Mouse (Mus musculus): ENCODE measurements at regions not wholly inside any gene's neighbourhood (a gene's known extent, or its start where the extent isn't known, plus 50 kb on each side); places are given as distances from the start of the nearest gene placed in this dataset.

- no peak for ATAC-seq (ENCODE audit: low FRiP score)
- DNase-seq (ENCODE audit: low spot score): no peak
- Histone ChIP-seq H3K36me3 (replicated peaks; ENCODE audit: control insufficient read depth, insufficient read depth) (no peaks in the 10 kb centered on the region), H3K9me3 (ENCODE audit: control insufficient read depth, low read length) (no peaks in the 10 kb centered on the region), H3K4me3 (replicated peaks; ENCODE audit: low read length) (no peak overlapping the region), H3K27ac (no peak overlapping the region), H3K4me2 (replicated peaks) (no peak overlapping the region), H3K27me3 (ENCODE audit: control insufficient read depth, insufficient read depth, low read length) (no peaks in the 10 kb centered on the region), H3K4me1 (replicated peaks; ENCODE audit: control insufficient read depth, insufficient read depth, low read length) (peaks cover 5% of the 10 kb centered on the region; the same call in 1 of the 2 replicates), H3K9ac (no peak overlapping the region)
- 75% methylated on average over 5 of the region's 5 CpGs for WGBS
These were observed 75.4 kb downstream of the Inhbb start for GRCm38 (mm10) chr1:119346634-119347155.

GRCm38 (mm10) chr1:119345115-119345791 is 76.8 kb downstream of the Inhbb start:
- Histone ChIP-seq H3K4me1 (replicated peaks; ENCODE audit: control insufficient read depth, insufficient read depth, low read length) (peaks cover 5% of the 10 kb centered on the region; the same call in 1 of the 2 replicates), H3K4me2 (replicated peaks) (no peak overlapping the region), H3K9ac (no peak overlapping the region), H3K36me3 (replicated peaks; ENCODE audit: control insufficient read depth, insufficient read depth) (no peaks in the 10 kb centered on the region), H3K27ac (no peak overlapping the region), H3K4me3 (replicated peaks; ENCODE audit: low read length) (no peak overlapping the region), H3K9me3 (ENCODE audit: control insufficient read depth, low read length) (no peaks in the 10 kb centered on the region), H3K27me3 (ENCODE audit: control insufficient read depth, insufficient read depth, low read length) (no peaks in the 10 kb centered on the region)
- ATAC-seq (ENCODE audit: low FRiP score) (peak; percentile 37; the same call in 1 of the 2 replicates), DNase-seq (ENCODE audit: low spot score) (no peak)
- 65% methylated on average over 7 of the region's 7 CpGs for WGBS

DNA sequence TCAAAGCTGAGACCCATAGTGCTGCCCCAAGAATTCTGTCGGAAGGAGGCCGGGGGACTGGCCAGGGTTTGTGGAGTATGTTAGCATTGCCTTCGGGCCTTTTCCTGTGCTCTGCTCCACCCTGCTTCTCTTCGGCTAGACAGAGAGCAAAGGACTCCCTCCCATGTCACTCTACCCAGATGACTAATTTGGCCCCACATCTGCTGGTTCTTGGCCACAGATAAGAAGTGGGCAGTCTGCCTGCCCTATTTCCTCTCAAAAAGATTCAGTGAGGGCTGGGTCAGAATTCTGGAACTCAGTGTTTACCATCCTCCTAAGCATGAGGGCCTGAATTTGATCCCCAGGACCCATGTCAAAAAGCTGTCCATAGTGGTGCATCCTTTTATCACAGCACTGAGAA is 78.0 kb downstream of the Inhbb start:
- Histone ChIP-seq H3K27ac (no peak overlapping the region), H3K27me3 (ENCODE audit: control insufficient read depth, insufficient read depth, low read length) (no peaks in the 10 kb centered on the region), H3K9ac (no peak overlapping the region), H3K9me3 (ENCODE audit: control insufficient read depth, low read length) (no peaks in the 10 kb centered on the region), H3K36me3 (replicated peaks; ENCODE audit: control insufficient read depth, insufficient read depth) (no peaks in the 10 kb centered on the region), H3K4me3 (replicated peaks; ENCODE audit: low read length) (no peak overlapping the region), H3K4me1 (replicated peaks; ENCODE audit: control insufficient read depth, insufficient read depth, low read length) (peaks cover 5% of the 10 kb centered on the region; the same call in 1 of the 2 replicates), H3K4me2 (replicated peaks) (no peak overlapping the region)
- 88% methylated on average over 4 of the region's 4 CpGs for WGBS
- DNase-seq (ENCODE audit: low spot score): no peak
- ATAC-seq (ENCODE audit: low FRiP score): no peak

- no peaks in the 10 kb centered on the region for H3K27me3 ChIP-seq (ENCODE audit: control insufficient read depth, insufficient read depth, low read length)
- no peak overlapping the region for H3K4me3 ChIP-seq (replicated peaks; ENCODE audit: low read length)
- no peak overlapping the region for H3K4me2 ChIP-seq (replicated peaks)
- no peak for DNase-seq (ENCODE audit: low spot score)
- H3K4me1 ChIP-seq (replicated peaks; ENCODE audit: control insufficient read depth, insufficient read depth, low read length): no peaks in the 10 kb centered on the region
- WGBS: 27% methylated on average over 13 of the region's 13 CpGs
- no peak overlapping the region for H3K27ac ChIP-seq
- no peak for ATAC-seq (ENCODE audit: low FRiP score)
- no peak overlapping the region for H3K9ac ChIP-seq
- no peaks in the 10 kb centered on the region for H3K9me3 ChIP-seq (ENCODE audit: control insufficient read depth, low read length)
- no peaks in the 10 kb centered on the region for H3K36me3 ChIP-seq (replicated peaks; ENCODE audit: control insufficient read depth, insufficient read depth)
These were observed 86.9 kb downstream of the Inhbb start for GRCm38 (mm10) chr1:119335171-119335570.

- ATAC-seq (ENCODE audit: low FRiP score): no peak
- DNase-seq (ENCODE audit: low spot score): no peak
- H3K9me3 ChIP-seq (ENCODE audit: control insufficient read depth, low read length): no peaks in the 10 kb centered on the region
- no peaks in the 10 kb centered on the region for H3K36me3 ChIP-seq (replicated peaks; ENCODE audit: control insufficient read depth, insufficient read depth)
- H3K27ac ChIP-seq: no peak overlapping the region
- H3K27me3 ChIP-seq (ENCODE audit: control insufficient read depth, insufficient read depth, low read length): no peaks in the 10 kb centered on the region
- WGBS: 69% methylated on average over 4 of the region's 4 CpGs
- H3K9ac ChIP-seq: no peak overlapping the region
- peaks cover 14% of the 10 kb centered on the region; the same call in 1 of the 2 replicates for H3K4me1 ChIP-seq (replicated peaks; ENCODE audit: control insufficient read depth, insufficient read depth, low read length)
- H3K4me3 ChIP-seq (replicated peaks; ENCODE audit: low read length): no peak overlapping the region
- no peak overlapping the region for H3K4me2 ChIP-seq (replicated peaks)
These were observed 91.2 kb downstream of the Inhbb start for GRCm38 (mm10) chr1:119330751-119331326.

DNA sequence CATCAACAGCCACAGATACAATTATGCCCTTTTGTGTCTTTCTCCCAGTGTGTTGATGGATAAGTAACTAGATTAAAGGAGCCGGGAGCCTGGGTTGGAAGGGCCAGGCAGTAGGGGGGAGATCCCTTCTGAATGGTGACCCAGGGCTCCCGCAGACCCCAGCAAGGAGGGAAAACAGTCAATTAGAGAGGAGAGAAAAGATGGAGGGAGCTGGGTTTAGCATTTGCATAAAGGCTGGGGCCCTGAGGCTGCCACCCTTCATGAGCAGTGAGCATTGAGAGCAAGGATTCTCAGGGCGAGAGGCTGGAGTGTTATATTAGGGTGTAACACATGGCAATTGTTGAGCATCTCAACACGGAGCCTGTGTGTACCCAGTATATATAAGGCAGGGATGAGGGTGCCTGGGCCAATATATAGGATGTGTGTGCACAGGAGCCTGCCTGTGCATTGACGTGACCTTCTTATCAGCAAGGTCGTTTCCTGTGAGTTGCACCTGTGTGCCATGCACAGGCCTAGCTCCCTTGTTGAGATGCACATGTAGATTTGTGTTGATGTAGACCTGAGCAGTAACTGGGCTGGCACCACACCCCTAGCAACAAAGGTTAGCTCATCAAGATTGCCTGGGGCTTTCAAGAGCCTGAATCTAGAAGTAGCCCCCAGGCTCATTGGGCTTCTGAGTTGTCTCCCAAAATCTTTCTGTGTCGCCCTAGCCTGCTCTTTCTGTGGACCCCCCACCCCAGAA is 92.2 kb downstream of the Inhbb start:
- no peaks in the 10 kb centered on the region for H3K9me3 ChIP-seq (ENCODE audit: control insufficient read depth, low read length)
- DNase-seq (ENCODE audit: low spot score): peak; percentile 25
- ATAC-seq (ENCODE audit: low FRiP score): peak; percentile 38; the same call in 1 of the 2 replicates

GRCm38 (mm10) chr1:119328921-119329692 is 92.9 kb downstream of the Inhbb start:
- no peak overlapping the region for H3K4me3 ChIP-seq (replicated peaks; ENCODE audit: low read length)
- 4% methylated on average over 15 of the region's 15 CpGs for WGBS
- ATAC-seq (ENCODE audit: low FRiP score) (peak; percentile 90), DNase-seq (ENCODE audit: low spot score) (peak; percentile 71)
- no peaks in the 10 kb centered on the region for H3K9me3 ChIP-seq (ENCODE audit: control insufficient read depth, low read length)
- no peak overlapping the region for H3K4me2 ChIP-seq (replicated peaks)
- H3K4me1 ChIP-seq (replicated peaks; ENCODE audit: control insufficient read depth, insufficient read depth, low read length): peaks cover 14% of the 10 kb centered on the region; the same call in 1 of the 2 replicates
- peak overlapping the region; percentile 34; the same call in 1 of the 2 replicates for H3K9ac ChIP-seq
- H3K27ac ChIP-seq: peak overlapping the region; percentile 78
- H3K36me3 ChIP-seq (replicated peaks; ENCODE audit: control insufficient read depth, insufficient read depth): no peaks in the 10 kb centered on the region
- no peaks in the 10 kb centered on the region for H3K27me3 ChIP-seq (ENCODE audit: control insufficient read depth, insufficient read depth, low read length)

More for the DNA sequence above, 92.2 kb downstream of the Inhbb start:
- H3K27ac ChIP-seq: peak overlapping the region; percentile 78; the same call in 1 of the 2 replicates
- WGBS: 35% methylated on average over 7 of the region's 7 CpGs
- H3K9ac ChIP-seq: no peak overlapping the region
- H3K36me3 ChIP-seq (replicated peaks; ENCODE audit: control insufficient read depth, insufficient read depth): no peaks in the 10 kb centered on the region
- no peaks in the 10 kb centered on the region for H3K27me3 ChIP-seq (ENCODE audit: control insufficient read depth, insufficient read depth, low read length)
- H3K4me3 ChIP-seq (replicated peaks; ENCODE audit: low read length): no peak overlapping the region
- no peak overlapping the region for H3K4me2 ChIP-seq (replicated peaks)
- H3K4me1 ChIP-seq (replicated peaks; ENCODE audit: control insufficient read depth, insufficient read depth, low read length): peaks cover 14% of the 10 kb centered on the region; the same call in 1 of the 2 replicates

DNA sequence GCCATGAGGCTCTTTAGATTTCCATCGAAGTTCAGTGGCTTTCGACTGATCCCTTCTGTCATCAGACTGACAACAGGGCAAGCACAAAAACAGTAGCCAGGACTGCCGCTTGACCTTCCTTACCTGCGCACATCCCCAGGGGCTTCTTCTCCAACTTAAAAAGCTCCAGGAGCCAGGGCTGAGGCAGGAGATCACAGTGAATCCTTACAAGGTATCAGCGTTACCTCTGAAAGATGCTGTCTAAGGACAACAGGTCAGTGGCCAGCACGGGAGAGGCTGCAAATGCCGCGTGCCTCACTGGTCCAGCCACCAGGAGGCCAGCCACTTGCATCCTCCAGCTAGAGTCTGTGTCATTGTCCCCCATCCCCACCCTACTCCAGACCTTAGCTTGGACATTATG is 97.5 kb downstream of the Inhbb start:
- Histone ChIP-seq H3K27me3 (ENCODE audit: control insufficient read depth, insufficient read depth, low read length) (no peaks in the 10 kb centered on the region), H3K27ac (no peak overlapping the region), H3K4me2 (replicated peaks) (no peak overlapping the region), H3K4me1 (replicated peaks; ENCODE audit: control insufficient read depth, insufficient read depth, low read length) (peaks cover 9% of the 10 kb centered on the region; the same call in 1 of the 2 replicates), H3K4me3 (replicated peaks; ENCODE audit: low read length) (no peak overlapping the region), H3K36me3 (replicated peaks; ENCODE audit: control insufficient read depth, insufficient read depth) (no peaks in the 10 kb centered on the region), H3K9me3 (ENCODE audit: control insufficient read depth, low read length) (no peaks in the 10 kb centered on the region), H3K9ac (no peak overlapping the region)
- ATAC-seq (ENCODE audit: low FRiP score) (no peak), DNase-seq (ENCODE audit: low spot score) (no peak)
- 76% methylated on average over 8 of the region's 8 CpGs for WGBS

Data from hindbrain, embryonic 14.5 days (tissue).